Mouse (Mus musculus): Measurements from ENCODE around the gene Psmf1.
A peak's percentile ranks its signal among the peaks of the same experiment; 100 is the strongest.

The Psmf1 gene

DNA sequence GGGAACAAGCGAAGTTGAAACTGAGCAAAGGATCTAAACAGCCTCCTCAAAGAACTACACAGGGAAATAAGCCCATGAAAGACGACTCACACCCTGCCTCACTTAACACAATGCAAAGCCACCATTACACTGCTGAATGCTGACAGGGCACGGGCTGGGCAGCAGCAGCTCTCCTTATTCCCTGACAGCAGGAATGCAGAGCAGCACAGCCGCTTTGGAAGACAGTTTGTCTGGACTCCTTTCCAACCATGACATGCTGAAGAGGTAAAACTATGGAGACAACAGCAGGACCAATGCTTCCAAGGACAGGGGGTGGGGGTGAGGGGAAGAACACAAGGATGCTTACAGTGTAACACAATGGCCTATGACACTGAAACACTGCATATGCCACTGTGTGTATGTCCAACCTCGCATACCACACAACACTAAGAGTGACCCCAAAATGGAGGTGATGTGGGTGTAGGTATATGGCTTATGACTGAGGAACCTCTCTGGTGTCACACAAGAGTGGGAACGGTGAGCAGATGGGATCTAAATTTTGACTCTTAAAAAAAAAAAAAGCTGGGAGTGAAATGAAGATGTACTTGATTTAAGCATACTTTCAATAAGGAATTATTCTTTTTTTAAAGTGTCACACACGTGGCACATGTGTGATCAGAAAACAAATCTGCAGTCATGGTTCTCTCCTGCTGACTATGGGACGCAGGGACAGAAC is 10.7 kb downstream of the Psmf1 start:
- DNase-seq (ENCODE audit: low spot score) = no peak

DNA sequence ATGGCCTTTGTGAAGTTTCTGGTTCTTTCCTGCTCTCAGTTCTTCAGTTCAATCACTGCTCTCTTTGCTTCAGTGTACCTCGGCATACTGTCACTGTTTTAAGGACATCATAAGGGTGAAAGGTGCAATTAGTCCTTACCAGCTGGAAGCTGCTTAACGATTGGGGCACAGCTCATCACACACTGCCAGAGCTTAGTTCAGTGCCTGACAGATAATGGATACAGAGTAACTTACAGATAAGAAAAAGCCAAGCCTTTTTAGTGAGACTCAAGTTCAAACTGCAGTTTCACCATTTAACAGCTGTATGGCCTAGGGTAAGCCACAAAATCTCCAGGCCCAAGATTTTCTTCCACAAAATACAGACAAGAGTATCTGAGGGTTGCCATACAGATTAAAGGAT is 19.9 kb downstream of the Psmf1 start:
- DNase-seq (ENCODE audit: low spot score) = no peak

DNA sequence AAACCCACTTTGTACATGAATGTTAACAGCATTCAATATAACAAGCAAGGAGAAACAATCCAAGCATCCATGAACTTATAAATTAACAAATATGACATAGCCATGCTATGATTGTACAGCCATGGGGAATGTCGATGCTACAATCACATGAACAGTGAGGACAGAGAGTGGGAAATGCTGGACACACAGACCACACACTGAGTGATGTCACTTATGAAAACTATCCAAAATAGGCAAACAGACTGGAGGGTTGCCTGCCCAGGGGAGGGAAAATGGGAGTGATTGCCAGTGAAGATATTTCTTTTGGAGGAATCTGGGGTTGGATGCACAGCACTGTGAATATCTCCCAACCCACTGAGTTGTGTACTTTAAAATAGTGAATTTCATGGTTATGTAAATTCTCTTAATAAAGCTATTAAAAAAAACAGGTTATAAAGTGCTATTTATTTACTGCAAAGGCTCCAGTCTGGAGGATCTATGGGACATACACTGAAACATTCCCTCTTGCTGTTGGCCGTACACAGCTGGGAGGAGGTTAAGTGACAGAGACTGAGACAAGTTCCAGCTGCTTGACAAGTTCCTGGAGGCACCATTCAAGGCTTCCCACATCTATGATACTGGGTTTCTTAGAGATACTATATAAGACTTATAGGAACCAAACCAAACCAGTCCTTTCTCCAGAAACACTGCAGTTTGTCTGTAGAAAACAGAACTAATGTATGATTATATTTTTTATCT is 27.5 kb downstream of the Psmf1 start:
- no peak for DNase-seq (ENCODE audit: low spot score)

GRCm38 (mm10) chr2:151715526-151715925 is 28.5 kb downstream of the Psmf1 start:
- DNase-seq (ENCODE audit: low spot score) = no peak

DNA sequence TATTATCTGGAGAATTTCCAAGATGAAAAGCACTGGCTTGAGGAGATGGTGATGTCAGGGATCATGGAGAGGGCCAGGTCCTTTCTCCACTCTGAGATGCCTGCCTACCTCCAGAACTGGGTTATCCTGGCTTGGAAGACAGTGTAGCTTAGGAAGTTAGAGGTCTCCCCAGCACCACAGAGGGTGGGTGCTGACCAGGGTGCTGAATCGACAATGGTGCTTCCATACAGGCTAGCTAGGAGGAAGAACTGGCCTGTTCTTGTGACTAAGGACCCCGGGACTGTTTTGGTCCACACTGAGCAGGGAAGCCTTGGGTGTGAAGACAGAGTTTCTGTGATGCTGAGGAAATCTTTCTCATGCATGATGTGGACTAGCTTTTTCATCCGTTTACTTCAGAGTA is 31.3 kb downstream of the Psmf1 start:
- peak; percentile 41 for DNase-seq (ENCODE audit: low spot score)

GRCm38 (mm10) chr2:151702851-151703190 is 41.2 kb downstream of the Psmf1 start:
- peak; percentile 23 for DNase-seq (ENCODE audit: low spot score)

- DNase-seq (ENCODE audit: low spot score) = peak; percentile 59
These were observed 41.7 kb downstream of the Psmf1 start for GRCm38 (mm10) chr2:151702146-151702850.

GRCm38 (mm10) chr2:151701231-151702145 is 42.5 kb downstream of the Psmf1 start, which contains the start of gene Tmem74b:
Tmem74b (plus strand) TSS chr2:151702008.
- peak; percentile 8 for DNase-seq (ENCODE audit: low spot score)

DNA sequence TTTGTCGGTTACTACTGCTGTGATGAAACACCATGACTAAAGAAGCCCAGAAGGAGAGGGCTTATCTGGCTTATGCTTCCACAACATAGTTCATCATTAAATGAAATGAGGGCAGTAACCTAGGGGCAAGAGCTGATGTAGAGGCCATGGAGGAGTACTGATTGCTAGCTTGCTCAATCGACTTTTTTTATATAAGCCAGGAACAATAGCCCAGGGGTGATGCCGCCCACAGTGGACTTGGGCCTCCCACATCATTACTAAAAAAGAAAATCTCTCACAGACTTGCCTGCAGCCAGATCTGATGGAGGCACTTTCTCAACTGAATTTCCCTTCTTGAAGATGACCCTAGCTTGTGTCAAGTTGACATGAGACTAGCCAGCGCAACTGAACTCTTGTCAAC is 61.0 kb downstream of the Psmf1 start:
- DNase-seq (ENCODE audit: low spot score) = no peak

- peak; percentile 55 for DNase-seq (ENCODE audit: low spot score)
These were observed 61.6 kb downstream of the Psmf1 start for GRCm38 (mm10) chr2:151682357-151682756.

DNA sequence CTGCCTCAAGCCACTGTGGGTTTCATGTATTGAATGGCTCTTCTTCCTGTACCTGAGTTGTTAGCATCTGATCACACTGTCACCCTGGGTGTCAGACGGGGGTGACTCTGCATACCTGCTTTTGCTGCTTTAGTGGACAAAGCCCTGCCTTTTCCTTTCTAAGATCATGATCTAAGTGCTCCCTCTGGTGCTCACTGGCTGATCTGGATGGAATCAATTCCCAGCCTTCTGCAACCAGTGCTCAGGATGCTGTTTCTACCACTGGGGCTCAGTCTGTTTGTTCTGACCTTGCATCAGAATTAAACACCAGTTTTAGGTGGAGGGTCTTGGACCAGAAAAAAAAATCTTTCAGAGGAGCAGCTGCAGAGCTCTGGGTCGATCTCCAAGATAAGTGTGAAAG is 67.8 kb downstream of the Psmf1 start:
- peak; percentile 13 for DNase-seq (ENCODE audit: low spot score)

DNA sequence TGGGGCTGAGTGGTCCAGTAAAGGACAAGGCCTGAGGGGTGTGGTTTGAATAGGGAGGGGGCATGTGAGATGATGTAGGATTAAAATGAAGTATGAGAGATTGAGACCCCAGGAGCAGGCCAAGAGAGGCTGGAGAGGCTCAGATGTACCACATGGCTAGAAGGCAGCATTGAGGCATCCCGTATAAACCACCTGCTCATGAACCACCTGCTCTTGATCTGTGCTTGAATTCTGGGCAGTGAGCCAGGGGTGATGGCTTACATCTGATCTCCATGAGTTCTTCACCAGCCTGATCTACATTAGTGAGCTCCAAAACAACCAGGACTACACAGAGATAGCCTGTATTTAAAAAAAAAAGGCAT is 73.0 kb downstream of the Psmf1 start:
- DNase-seq (ENCODE audit: low spot score) = no peak

GRCm38 (mm10) chr2:151670026-151670967 is 73.7 kb downstream of the Psmf1 start:
- peak; percentile 10 for DNase-seq (ENCODE audit: low spot score)

DNA sequence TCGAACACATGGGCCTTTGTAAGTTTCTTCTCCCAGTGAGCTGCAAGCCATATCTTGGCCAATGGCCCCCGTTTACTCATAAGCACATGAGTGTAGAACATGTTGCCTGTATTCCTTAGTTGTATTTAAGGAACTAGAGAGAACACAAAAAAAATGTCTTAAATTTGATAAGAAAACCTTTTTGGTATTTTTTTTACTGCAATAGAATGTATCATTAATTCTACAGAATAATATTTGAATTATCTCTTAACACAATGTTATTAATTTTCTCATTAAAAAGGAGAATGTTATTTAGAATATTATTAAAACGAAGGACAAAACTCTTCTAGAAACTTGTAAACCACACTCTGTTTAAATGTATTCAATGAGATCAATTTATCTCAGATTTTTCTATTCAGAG is 75.6 kb downstream of the Psmf1 start, which contains the start of gene Rad21l:
Gene Rad21l, minus strand, starts transcription at position 101 of the 400 bp plus-strand sequence.
- DNase-seq (ENCODE audit: low spot score) = no peak
